Mouse (Mus musculus): ENCODE results near the gene Rhog.

Gene Rhog

GRCm38 (mm10) chr7:102250631-102251214 is 5.1 kb downstream of the Rhog start:
- DNase-seq (ENCODE audit: low spot score in 2 of 2), result peak; percentile 81 to 83

GRCm38 (mm10) chr7:102249896-102250630 is 5.8 kb downstream of the Rhog start:
- peak; percentile 59 to 74 for DNase-seq (ENCODE audit: low spot score in 2 of 2)

- DNase-seq (ENCODE audit: low spot score in 2 of 2), result peak in 1 of 2 experiments; percentile 59
Observed at GRCm38 (mm10) chr7:102249531-102249895, 6.3 kb downstream of the Rhog start.

- DNase-seq (ENCODE audit: low spot score in 2 of 2), result peak in 1 of 2 experiments; percentile 44
Observed at GRCm38 (mm10) chr7:102248691-102249404, 7.0 kb downstream of the Rhog start.

- DNase-seq (ENCODE audit: low spot score in 2 of 2), result no peak
Observed at GRCm38 (mm10) chr7:102246956-102247797, 8.7 kb downstream of the Rhog start.

GRCm38 (mm10) chr7:102246265-102246664 is 9.6 kb downstream of the Rhog start:
- DNase-seq (ENCODE audit: low spot score in 2 of 2), result no peak

GRCm38 (mm10) chr7:102245775-102246174 is 10.1 kb downstream of the Rhog start:
- no peak for DNase-seq (ENCODE audit: low spot score in 2 of 2)

GRCm38 (mm10) chr7:102244782-102245535 is 10.9 kb downstream of the Rhog start:
- DNase-seq (ENCODE audit: low spot score in 2 of 2), result no peak

- peak in 1 of 2 experiments; percentile 17 for DNase-seq (ENCODE audit: low spot score in 2 of 2)
Observed at GRCm38 (mm10) chr7:102243870-102244269, 12.0 kb downstream of the Rhog start.

GRCm38 (mm10) chr7:102242917-102243316 is 12.9 kb downstream of the Rhog start:
- no peak for DNase-seq (ENCODE audit: low spot score in 2 of 2)

- DNase-seq (ENCODE audit: low spot score in 2 of 2), result no peak
Observed at GRCm38 (mm10) chr7:102242371-102242770, 13.5 kb downstream of the Rhog start.

GRCm38 (mm10) chr7:102239591-102239990 is 16.3 kb downstream of the Rhog start:
- no peak for DNase-seq (ENCODE audit: low spot score in 2 of 2)

GRCm38 (mm10) chr7:102238686-102239286 is 17.1 kb downstream of the Rhog start:
- no peak for DNase-seq (ENCODE audit: low spot score in 2 of 2)

GRCm38 (mm10) chr7:102233059-102233458 is 22.8 kb downstream of the Rhog start:
- DNase-seq (ENCODE audit: low spot score in 2 of 2), result no peak

GRCm38 (mm10) chr7:102229814-102230213 is 26.0 kb downstream of the Rhog start:
- DNase-seq (ENCODE audit: low spot score in 2 of 2), result no peak

- no peak for DNase-seq (ENCODE audit: low spot score in 2 of 2)
Observed at GRCm38 (mm10) chr7:102228049-102228670, 27.7 kb downstream of the Rhog start.

- no peak for DNase-seq (ENCODE audit: low spot score in 2 of 2)
Observed at GRCm38 (mm10) chr7:102226051-102226450, 29.8 kb downstream of the Rhog start.

GRCm38 (mm10) chr7:102223883-102224738 is 31.7 kb downstream of the Rhog start:
- no peak for DNase-seq (ENCODE audit: low spot score in 2 of 2)

GRCm38 (mm10) chr7:102222830-102223556 is 32.9 kb downstream of the Rhog start:
- peak; percentile 38 to 43 for DNase-seq (ENCODE audit: low spot score in 2 of 2)
